Mouse (Mus musculus) forebrain, embryonic 13.5 days (tissue): Measurements from ENCODE around the gene Lrrc75b. TPM values are rescaled to one million over a fixed set of nuclear protein-coding genes. Genes with fewer than 3 reads are reported as not detected.
A peak's percentile ranks its signal among the peaks of the same experiment; 100 is the strongest.
"Not testable (repeated sequence)": the region's sequence is repeated elsewhere in the genome, so short reads cannot be mapped to it uniquely, and the experiment has no call there.

Source experiments
- ATAC-seq: fragments of 200-750 bp; cut with Nextera tagmentation; 2 replicates; pipeline ENCODE4 v1.8.0; 2017
- H3K27ac ChIP-seq: fragments of 300-500 bp; sonication (generic); 2 replicates; pipeline ENCODE4 v1.5.1; 2015; ENCODE audit warnings: inconsistent platforms, mild to moderate bottlenecking, moderate library complexity
- H3K27me3 ChIP-seq: fragments of 300-500 bp; sonication (generic); 2 replicates; pipeline ENCODE4 v1.6.1; 2015; ENCODE audit warnings: mild to moderate bottlenecking, inconsistent platforms
- H3K36me3 ChIP-seq: fragments of 300-500 bp; sonication (generic); 2 replicates; pipeline ENCODE4 v1.6.1; 2015; ENCODE audit warnings: mild to moderate bottlenecking, inconsistent platforms; ENCODE audit not compliant: poor library complexity, severe bottlenecking
- H3K4me1 ChIP-seq: fragments of 300-500 bp; sonication (generic); 2 replicates; pipeline ENCODE4 v1.6.1; 2015; ENCODE audit warnings: inconsistent platforms
- H3K4me2 ChIP-seq: fragments of 300-500 bp; sonication (generic); 2 replicates; pipeline ENCODE4 v1.6.1; 2015; ENCODE audit warnings: inconsistent platforms, mild to moderate bottlenecking, moderate library complexity
- H3K4me3 ChIP-seq: fragments of 300-500 bp; sonication (generic); 2 replicates; pipeline ENCODE4 v1.5.1; 2015; ENCODE audit warnings: mild to moderate bottlenecking, inconsistent platforms
- H3K9ac ChIP-seq: fragments of 300-500 bp; sonication (generic); 2 replicates; pipeline ENCODE4 v1.6.1; 2015; ENCODE audit warnings: mild to moderate bottlenecking, inconsistent platforms
- H3K9me3 ChIP-seq: fragments of 300-500 bp; sonication (generic); replicated peaks from 2 replicates; pipeline ENCODE4 v1.6.1; 2016; ENCODE audit warnings: inconsistent platforms
- WGBS: fragments of 180-500 bp; shearing (Covaris S2); methylation state at CpG from one replicate; pipeline ENCODE4 v1.1.7; 2015; 5-methylcytosine and 5-hydroxymethylcytosine counted together
- polyA plus RNA-seq: library from polyadenylated mRNA; unstranded; fragments of >200 nt; fragmentation: Nextera tagmentation; extraction: Ambion mirVana; gene quantifications from 2 replicates; pipeline ENCODE4 v1.2.1, GENCODE M21; 2015

Gene Lrrc75b
- polyA plus RNA-seq, 1 experiment from 2014 or later = 10.4 TPM

- not testable (repeated sequence) for H3K4me1 ChIP-seq, H3K4me3 ChIP-seq, H3K4me2 ChIP-seq, H3K27me3 ChIP-seq, ATAC-seq, H3K9ac ChIP-seq, H3K9me3 ChIP-seq, H3K27ac ChIP-seq
- WGBS = 89% methylated on average over 9 of the region's 9 CpGs
- H3K36me3 ChIP-seq = peaks cover 63% of the 10 kb centered on the region
Observed at GRCm38 (mm10) chr10:75525450-75525849, 34.7 kb downstream of the Lrrc75b start.

GRCm38 (mm10) chr10:75521643-75522042 is 38.5 kb downstream of the Lrrc75b start:
- H3K27me3 ChIP-seq = no peaks in the 10 kb centered on the region
- no peak overlapping the region for H3K4me2 ChIP-seq
- WGBS = 90% methylated on average over 4 of the region's 4 CpGs
- peaks cover 64% of the 10 kb centered on the region for H3K36me3 ChIP-seq
- no peak overlapping the region for H3K27ac ChIP-seq
- H3K9ac ChIP-seq = no peak overlapping the region
- no peak overlapping the region for H3K4me3 ChIP-seq
- H3K4me1 ChIP-seq = peaks cover 23% of the 10 kb centered on the region
- no peaks in the 10 kb centered on the region for H3K9me3 ChIP-seq
- ATAC-seq = no peak

GRCm38 (mm10) chr10:75520581-75520980 is 39.5 kb downstream of the Lrrc75b start:
- H3K36me3 ChIP-seq = peaks cover 57% of the 10 kb centered on the region
- no peak overlapping the region for H3K4me3 ChIP-seq
- no peak overlapping the region for H3K4me2 ChIP-seq
- no peak for ATAC-seq
- H3K27me3 ChIP-seq = no peaks in the 10 kb centered on the region
- WGBS = 95% methylated on average over 5 of the region's 5 CpGs
- no peaks in the 10 kb centered on the region for H3K9me3 ChIP-seq
- no peak overlapping the region for H3K9ac ChIP-seq
- H3K27ac ChIP-seq = no peak overlapping the region
- peaks cover 34% of the 10 kb centered on the region for H3K4me1 ChIP-seq

- peak within 1 kb of the TSS; percentile 91 for H3K4me2 ChIP-seq
- H3K9ac ChIP-seq = peak within 1 kb of the TSS; percentile 95
- H3K27me3 ChIP-seq = no peaks in the 10 kb centered on the region
- peaks cover 30% of the 10 kb centered on the region for H3K36me3 ChIP-seq
- WGBS = 0% methylated on average over 20 of the region's 20 CpGs
- H3K4me1 ChIP-seq = peaks cover 40% of the 10 kb centered on the region
- peak; percentile 96 for ATAC-seq
- no peaks in the 10 kb centered on the region for H3K9me3 ChIP-seq
- H3K27ac ChIP-seq = peak within 1 kb of the TSS; percentile 97
- H3K4me3 ChIP-seq = peak within 1 kb of the TSS; percentile 89
Observed at GRCm38 (mm10) chr10:75517758-75518143, 42.4 kb downstream of the Lrrc75b start, which contains the start of gene Gucd1. Gene Gucd1 (minus strand): TSS chr10:75517972.

- Histone ChIP-seq H3K27ac (peak within 1 kb of the TSS; percentile 97), H3K36me3 (peaks cover 30% of the 10 kb centered on the region), H3K4me1 (peaks cover 40% of the 10 kb centered on the region), H3K4me3 (peak within 1 kb of the TSS; percentile 89), H3K9me3 (no peaks in the 10 kb centered on the region), H3K4me2 (peak within 1 kb of the TSS; percentile 91), H3K9ac (peak within 1 kb of the TSS; percentile 95), H3K27me3 (no peaks in the 10 kb centered on the region)
- WGBS = 0% methylated on average over 28 of the region's 52 CpGs
- peak; percentile 98 for ATAC-seq
Observed at GRCm38 (mm10) chr10:75517073-75517757, 42.9 kb downstream of the Lrrc75b start, which contains the start of gene Snrpd3. Gene Snrpd3 (plus strand): TSS chr10:75517551.

GRCm38 (mm10) chr10:75516724-75517072 is 43.4 kb downstream of the Lrrc75b start:
- H3K9me3 ChIP-seq = no peaks in the 10 kb centered on the region
- no peaks in the 10 kb centered on the region for H3K27me3 ChIP-seq
- peak overlapping the region; percentile 97 for H3K27ac ChIP-seq
- H3K36me3 ChIP-seq = peaks cover 28% of the 10 kb centered on the region
- H3K4me1 ChIP-seq = peaks cover 40% of the 10 kb centered on the region
- H3K4me2 ChIP-seq = peak overlapping the region; percentile 91
- peak overlapping the region; percentile 95 for H3K9ac ChIP-seq
- no peak for ATAC-seq
- WGBS = under 1% methylated on average over 12 of the region's 12 CpGs
- H3K4me3 ChIP-seq = peak overlapping the region; percentile 89

- H3K27ac ChIP-seq = peak overlapping the region; percentile 97; the same call in 1 of the 2 replicates
- whole genome bisulfite sequencing = 28% methylated on average over 8 of the region's 8 CpGs
- no peak for ATAC-seq
Observed at GRCm38 (mm10) chr10:75516038-75516723, 43.9 kb downstream of the Lrrc75b start.

GRCm38 (mm10) chr10:75515216-75516037 is 44.7 kb downstream of the Lrrc75b start:
- H3K27me3 ChIP-seq = no peaks in the 10 kb centered on the region
- H3K9ac ChIP-seq = peak overlapping the region; percentile 95; the same call in 1 of the 2 replicates
- ATAC-seq = no peak
- no peaks in the 10 kb centered on the region for H3K9me3 ChIP-seq
- H3K27ac ChIP-seq = no peak overlapping the region
- H3K4me2 ChIP-seq = peak overlapping the region; percentile 91; the same call in 1 of the 2 replicates
- peaks cover 35% of the 10 kb centered on the region for H3K4me1 ChIP-seq
- 91% methylated on average over 4 of the region's 4 CpGs for WGBS
- H3K36me3 ChIP-seq = peaks cover 29% of the 10 kb centered on the region
- H3K4me3 ChIP-seq = peak overlapping the region; percentile 89; the same call in 1 of the 2 replicates

More at GRCm38 (mm10) chr10:75516038-75516723, 43.9 kb downstream of the Lrrc75b start:
- H3K4me2 ChIP-seq = peak overlapping the region; percentile 91
- H3K9me3 ChIP-seq = no peaks in the 10 kb centered on the region
- H3K36me3 ChIP-seq = peaks cover 29% of the 10 kb centered on the region
- peak overlapping the region; percentile 95 for H3K9ac ChIP-seq
- H3K4me3 ChIP-seq = peak overlapping the region; percentile 89
- no peaks in the 10 kb centered on the region for H3K27me3 ChIP-seq
- peaks cover 40% of the 10 kb centered on the region for H3K4me1 ChIP-seq

- no peak for ATAC-seq
- WGBS = 85% methylated on average over 7 of the region's 7 CpGs
- Histone ChIP-seq H3K4me1 (peaks cover 30% of the 10 kb centered on the region), H3K36me3 (peaks cover 29% of the 10 kb centered on the region), H3K4me3 (no peak overlapping the region), H3K9ac (no peak overlapping the region), H3K9me3 (no peaks in the 10 kb centered on the region), H3K27me3 (no peaks in the 10 kb centered on the region), H3K4me2 (no peak overlapping the region), H3K27ac (no peak overlapping the region)
Observed at GRCm38 (mm10) chr10:75514361-75514760, 45.8 kb downstream of the Lrrc75b start.

GRCm38 (mm10) chr10:75513306-75514067 is 46.6 kb downstream of the Lrrc75b start:
- H3K27me3 ChIP-seq = no peaks in the 10 kb centered on the region
- H3K4me2 ChIP-seq = no peak overlapping the region
- H3K9me3 ChIP-seq = no peaks in the 10 kb centered on the region
- ATAC-seq = no peak
- WGBS = 95% methylated on average over 8 of the region's 8 CpGs
- H3K4me3 ChIP-seq = no peak overlapping the region
- no peak overlapping the region for H3K9ac ChIP-seq
- no peak overlapping the region for H3K27ac ChIP-seq
- peaks cover 35% of the 10 kb centered on the region for H3K36me3 ChIP-seq
- H3K4me1 ChIP-seq = peaks cover 21% of the 10 kb centered on the region

GRCm38 (mm10) chr10:75512796-75513195 is 47.3 kb downstream of the Lrrc75b start:
- ATAC-seq = no peak
- no peaks in the 10 kb centered on the region for H3K27me3 ChIP-seq
- H3K4me3 ChIP-seq = no peak overlapping the region
- no peaks in the 10 kb centered on the region for H3K9me3 ChIP-seq
- H3K36me3 ChIP-seq = peaks cover 42% of the 10 kb centered on the region
- H3K9ac ChIP-seq = no peak overlapping the region
- peaks cover 18% of the 10 kb centered on the region for H3K4me1 ChIP-seq
- H3K4me2 ChIP-seq = no peak overlapping the region
- no peak overlapping the region for H3K27ac ChIP-seq
- WGBS = 88% methylated on average over 7 of the region's 7 CpGs
